Mouse (Mus musculus) T-helper 1 cell (primary cell): ENCODE measurements around the gene Reg3d.
"Not testable (repeated sequence)": the region's sequence is repeated elsewhere in the genome, so short reads cannot be mapped to it uniquely, and the experiment has no call there.

Experiments used
- in situ Hi-C: fragments of 300-600 bp; cut with MboI, MseI; formaldehyde crosslinking; loops from one replicate; pipeline ENCODE4 v1.15.1; 2025; ENCODE audit warnings: high pct_unique_total_duplicates

Gene Reg3d

DNA sequence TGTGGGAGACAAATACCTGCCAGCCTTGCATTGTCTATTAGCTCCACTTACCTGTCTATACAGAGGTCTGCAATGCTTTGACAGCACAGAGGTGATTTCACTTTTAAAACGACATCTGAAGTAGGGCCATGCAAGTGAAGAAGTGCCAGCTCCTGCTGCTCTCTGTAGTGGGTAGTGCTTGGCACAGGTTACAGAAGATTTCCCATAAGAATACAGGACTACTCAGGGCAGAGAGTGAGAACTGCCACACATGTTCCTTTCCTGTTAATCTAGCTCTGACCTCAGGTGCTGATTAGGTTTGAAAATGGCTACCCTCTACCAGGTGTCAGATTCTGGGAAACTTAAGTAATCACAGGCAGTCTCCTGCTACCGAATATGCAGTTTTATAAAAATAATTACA, at the start of gene Reg3d:
TSS of gene Reg3d (minus strand) at position 101 of the 400 bp plus-strand sequence.
- in situ Hi-C loops, result no loop called here

DNA sequence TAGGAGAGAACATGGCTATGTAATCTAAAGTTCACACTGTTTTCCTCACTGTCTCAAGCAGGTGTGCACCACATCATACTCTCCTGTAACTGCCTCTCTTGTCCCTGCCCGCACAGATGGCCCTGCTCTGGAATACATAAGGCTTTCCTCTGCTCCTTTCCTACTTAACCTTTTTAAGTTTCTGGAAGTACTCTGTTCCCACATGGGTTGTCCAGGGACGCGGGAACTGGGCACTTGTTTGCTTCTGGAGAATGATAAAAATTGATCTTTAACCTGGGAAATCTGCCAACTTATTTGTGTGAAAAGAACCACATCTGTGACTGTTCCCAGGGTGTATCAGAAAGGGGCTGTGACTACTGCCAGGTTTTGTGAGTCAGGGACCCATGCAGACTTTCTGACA, 46.8 kb upstream of the Reg3d start:
- in situ Hi-C loops, result no loop called here

DNA sequence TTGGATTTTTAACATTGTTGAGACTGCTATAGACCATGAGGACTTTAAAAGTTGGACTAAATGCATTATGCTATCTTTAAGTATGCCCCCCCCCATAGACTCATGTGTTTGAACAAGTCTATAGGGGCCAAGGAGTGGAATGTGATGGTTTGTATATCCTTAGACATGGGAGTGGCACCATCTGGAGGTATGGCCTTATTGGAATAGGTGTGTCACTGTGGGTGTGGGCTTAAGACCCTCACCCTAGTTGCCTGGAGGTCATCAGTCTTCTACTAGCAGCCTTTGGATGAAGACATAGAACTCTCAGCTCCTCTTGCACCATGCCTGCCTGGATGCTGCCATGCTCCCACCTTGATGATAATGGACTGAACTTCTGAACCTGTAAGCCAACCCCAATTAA, 43.7 kb upstream of the Reg3d start, which contains the start of gene Reg1:
TSS of gene Reg1 (plus strand) at position 301 of the 400 bp plus-strand sequence.
- in situ Hi-C loops, result not testable (repeated sequence)

DNA sequence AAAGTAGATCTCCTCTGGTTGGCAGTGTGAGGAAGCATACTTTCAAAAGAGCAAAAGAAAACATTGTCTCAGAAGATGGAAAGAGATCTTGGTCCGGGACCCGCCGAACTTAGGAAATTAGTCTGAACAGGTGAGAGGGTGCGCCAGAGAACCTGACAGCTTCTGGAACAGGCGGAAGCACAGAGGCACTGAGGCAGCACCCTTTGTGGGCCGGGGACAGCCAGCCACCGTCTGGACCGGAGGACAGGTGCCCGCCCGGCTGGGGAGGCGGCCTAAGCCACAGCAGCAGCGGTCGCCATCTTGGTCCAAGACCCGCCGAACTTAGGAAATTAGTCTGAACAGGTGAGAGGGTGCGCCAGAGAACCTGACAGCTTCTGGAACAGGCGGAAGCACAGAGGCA, 16.7 kb upstream of the Reg3d start, which contains the start of gene Reg2:
TSS of gene Reg2 (plus strand) at position 301 of the 400 bp plus-strand sequence.
- in situ Hi-C loops, result not testable (repeated sequence)

- in situ Hi-C loops, result no loop called here
These were observed 6.9 kb upstream of the Reg3d start for GRCm38 (mm10) chr6:78385609-78386008.

DNA sequence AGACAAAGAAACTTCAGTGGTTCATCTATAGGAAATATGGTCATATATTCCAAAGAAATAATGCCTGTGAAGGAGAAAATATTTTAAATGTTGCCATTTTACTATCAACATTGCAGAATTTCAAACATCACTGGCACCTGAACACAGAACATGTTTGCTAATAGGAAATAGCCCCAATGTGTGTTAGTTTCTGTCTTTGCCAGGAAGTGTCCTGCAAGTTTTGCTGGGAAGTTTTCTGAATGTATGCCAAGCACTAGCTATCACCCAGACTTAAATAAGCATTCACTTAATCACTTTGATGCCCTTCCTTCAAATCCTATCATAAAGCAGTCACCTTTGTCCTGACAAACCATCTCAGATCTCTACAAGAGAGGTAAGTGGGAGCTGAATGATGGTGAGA, 1.7 kb upstream of the Reg3d start, which contains the start of gene Reg3a:
TSS of gene Reg3a (plus strand) at position 301 of the 400 bp plus-strand sequence.
- in situ Hi-C loops, result no loop called here

DNA sequence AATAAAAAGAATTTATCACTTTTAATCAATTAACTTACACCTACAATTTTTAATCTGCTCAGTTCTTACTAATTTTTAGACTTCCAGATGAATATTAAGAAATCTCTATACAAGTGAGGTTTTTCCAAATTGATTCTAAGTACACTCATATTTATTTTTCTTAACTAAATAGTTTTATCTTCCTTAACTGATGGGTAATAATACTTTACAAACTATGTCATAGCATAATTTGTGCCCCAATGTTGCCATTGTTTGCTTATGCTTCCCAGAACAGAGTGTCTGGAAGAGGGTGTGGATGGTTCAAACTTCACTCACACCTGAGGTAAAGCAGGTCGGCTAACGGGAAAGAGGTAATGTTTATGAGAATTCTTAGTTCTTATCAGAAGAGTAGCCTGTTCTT, 8.3 kb downstream of the Reg3d start, which contains the start of gene Reg3b:
TSS of gene Reg3b (plus strand) at position 301 of the 400 bp plus-strand sequence.
- in situ Hi-C loops, result no loop called here

GRCm38 (mm10) chr6:78361971-78362563, 16.6 kb downstream of the Reg3d start:
- in situ Hi-C loops, result no loop called here

DNA sequence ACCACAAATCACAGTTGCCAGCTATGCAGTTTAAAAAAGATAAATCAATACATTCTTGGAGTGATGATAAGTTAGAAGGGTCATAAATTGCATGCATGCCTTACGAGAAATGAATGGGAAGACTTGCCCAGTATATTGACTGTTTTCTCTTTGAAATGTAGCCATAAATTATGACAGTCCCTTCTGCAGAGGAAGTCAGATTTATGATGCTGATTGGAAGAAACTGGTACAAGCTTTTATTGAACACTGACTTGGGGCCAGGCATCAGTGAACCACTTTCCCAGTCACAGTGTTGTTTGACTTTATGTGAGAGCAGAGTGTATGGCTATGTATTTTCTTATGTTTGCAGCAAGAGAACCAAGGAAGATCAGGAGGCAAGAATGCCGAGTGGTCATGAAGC, 37.0 kb downstream of the Reg3d start:
- in situ Hi-C loops, result no loop called here

DNA sequence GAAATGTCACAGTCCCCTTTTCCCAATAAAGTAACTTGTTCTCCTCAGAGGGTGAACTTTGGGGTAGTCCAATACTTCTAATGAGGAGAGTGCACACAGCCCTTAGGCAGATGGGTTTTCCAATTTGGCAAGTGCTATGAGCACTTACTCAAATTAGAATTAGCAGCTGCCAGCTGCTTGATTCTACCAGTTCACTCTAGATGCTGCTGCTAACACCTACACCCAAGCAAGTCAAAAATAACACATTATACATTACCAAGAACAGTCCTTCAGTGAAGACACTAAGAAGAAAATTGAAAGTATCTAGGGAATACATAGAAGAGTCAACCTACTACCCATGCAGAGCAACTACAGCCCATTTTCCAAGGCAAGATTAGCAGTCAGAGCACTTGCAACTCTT, 38.4 kb downstream of the Reg3d start:
- in situ Hi-C loops, result no loop called here

- in situ Hi-C loops, result no loop called here
These were observed 46.6 kb downstream of the Reg3d start for GRCm38 (mm10) chr6:78331919-78332569.

- in situ Hi-C loops, result no loop called here
These were observed 49.5 kb downstream of the Reg3d start for GRCm38 (mm10) chr6:78329166-78329565.

DNA sequence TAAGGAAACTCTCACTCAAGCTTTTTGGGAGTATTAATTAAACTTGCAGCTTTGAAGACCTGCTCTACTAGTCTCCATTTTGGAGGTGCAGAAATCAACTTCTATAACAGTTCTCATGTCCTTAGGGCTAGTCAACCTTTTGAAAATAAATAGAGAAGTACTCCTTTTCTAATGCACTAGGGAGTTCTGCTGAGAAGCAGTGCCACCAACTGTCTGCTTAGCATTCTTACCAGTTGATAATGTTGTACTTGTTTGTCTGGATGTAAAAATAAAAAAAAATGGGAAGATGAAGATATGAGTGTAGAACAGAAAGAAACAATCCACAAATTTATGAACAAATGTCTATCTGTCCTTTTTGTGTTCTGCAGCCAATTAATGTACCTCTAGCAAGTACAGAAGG, 50.9 kb downstream of the Reg3d start:
- in situ Hi-C loops, result no loop called here
